Mouse (Mus musculus) fibroblast of lung, adult 2 months (primary cell): ENCODE measurements around the gene Ptgfrn.

Experiments
- DNase-seq: peaks from one replicate; pipeline ENCODE4 v3.0.0-alpha.2; 2011; ENCODE audit warnings: low read depth

Ptgfrn gene

GRCm38 (mm10) chr3:101037984-101038545 is 72.0 kb downstream of the Ptgfrn start:
- no peak for DNase-seq

GRCm38 (mm10) chr3:101036001-101036400 is 74.1 kb downstream of the Ptgfrn start:
- no peak for DNase-seq

GRCm38 (mm10) chr3:101034509-101034908 is 75.6 kb downstream of the Ptgfrn start:
- DNase-seq = no peak

- no peak for DNase-seq
These were observed 76.4 kb downstream of the Ptgfrn start for GRCm38 (mm10) chr3:101033644-101034043.

GRCm38 (mm10) chr3:101031456-101032142 is 78.5 kb downstream of the Ptgfrn start:
- no peak for DNase-seq

DNA sequence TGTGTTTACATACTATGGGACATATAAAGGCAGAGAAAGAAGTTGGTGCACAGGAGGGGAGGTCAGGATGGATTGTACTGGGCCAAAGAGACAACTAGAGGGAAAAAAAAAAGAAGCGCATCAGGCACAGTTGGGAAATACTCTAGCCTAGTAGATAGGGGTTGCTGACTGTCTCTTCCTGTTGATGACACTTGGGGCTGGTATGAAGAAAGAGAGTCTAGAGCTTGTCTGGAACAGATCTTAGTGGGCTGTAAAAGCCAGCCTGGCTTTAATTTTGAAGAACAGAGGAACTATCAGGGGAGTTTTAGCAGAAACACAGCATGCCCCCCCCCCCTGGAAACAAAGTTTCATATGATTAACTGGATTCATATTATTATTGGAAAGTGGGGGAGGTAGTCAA is 79.4 kb downstream of the Ptgfrn start:
- no peak for DNase-seq

GRCm38 (mm10) chr3:101029339-101029738 is 80.7 kb downstream of the Ptgfrn start, which contains the start of gene Cd101:
TSS of gene Cd101 (minus strand) at chr3:101029556.
- DNase-seq = no peak

DNA sequence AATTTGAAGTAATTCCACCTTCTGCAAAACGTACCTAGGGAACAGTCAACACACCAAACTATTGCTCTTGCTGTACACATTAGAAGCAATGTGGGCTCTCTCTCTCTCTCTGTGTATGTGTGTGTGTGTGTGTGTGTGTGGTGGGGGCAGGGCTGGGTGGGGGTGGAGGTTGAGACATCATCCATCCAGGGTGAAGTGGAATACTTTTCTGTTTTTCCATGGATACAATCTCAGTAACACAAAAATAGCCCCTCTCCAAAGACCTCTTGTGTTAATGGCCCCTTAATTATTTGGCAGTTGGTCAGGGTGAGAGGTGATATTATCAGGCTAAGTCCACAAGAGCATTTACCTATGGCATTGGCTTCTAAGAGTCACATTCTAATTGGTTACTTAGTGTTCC is 83.3 kb downstream of the Ptgfrn start:
- no peak for DNase-seq

DNA sequence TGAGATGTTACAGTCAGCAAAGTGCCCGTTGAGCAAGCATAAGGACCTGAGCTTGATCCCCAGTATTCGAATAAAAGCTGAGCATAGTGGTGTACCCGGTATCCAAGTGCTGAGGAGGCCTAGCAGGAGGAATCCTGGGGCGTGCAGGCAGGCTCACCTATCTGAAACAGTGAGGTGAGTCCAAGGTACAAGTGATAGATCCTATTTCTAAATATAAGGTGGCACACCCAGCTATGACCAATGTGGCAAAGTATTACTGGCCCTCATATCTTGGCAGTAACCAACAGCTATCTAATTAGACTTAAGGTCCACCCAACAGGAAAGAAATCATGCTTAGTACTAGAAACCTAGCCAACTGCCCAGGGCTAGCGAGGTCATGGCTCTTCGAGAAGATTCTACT is 87.1 kb downstream of the Ptgfrn start:
- DNase-seq = no peak

- no peak for DNase-seq
These were observed 88.5 kb downstream of the Ptgfrn start for GRCm38 (mm10) chr3:101021481-101022051.

GRCm38 (mm10) chr3:101021073-101021472 is 89.0 kb downstream of the Ptgfrn start:
- no peak for DNase-seq

- DNase-seq = no peak
These were observed 91.6 kb downstream of the Ptgfrn start for GRCm38 (mm10) chr3:101018494-101018893.

DNA sequence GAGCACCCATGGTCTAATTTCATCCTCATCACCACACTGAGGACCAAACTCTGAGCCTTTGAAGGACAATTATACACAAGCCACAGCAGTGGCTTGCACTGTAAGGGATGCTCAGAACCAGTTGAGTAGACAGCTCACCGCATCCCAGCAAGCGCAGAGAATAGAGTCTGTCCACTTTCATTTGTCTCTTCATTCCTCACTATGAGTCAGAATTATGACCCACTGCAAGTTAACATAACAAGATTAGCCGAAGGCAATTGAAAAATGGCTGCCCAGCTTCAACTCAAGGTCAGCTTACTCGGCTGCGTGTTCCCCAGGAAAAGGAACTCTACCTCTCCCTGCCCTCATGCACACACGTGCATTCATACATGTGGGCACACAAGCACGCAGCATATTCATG is 94.0 kb downstream of the Ptgfrn start:
- DNase-seq = no peak

- DNase-seq = no peak
These were observed 94.8 kb downstream of the Ptgfrn start for GRCm38 (mm10) chr3:101015254-101015653.

GRCm38 (mm10) chr3:101013536-101013935 is 96.5 kb downstream of the Ptgfrn start:
- DNase-seq = no peak

DNA sequence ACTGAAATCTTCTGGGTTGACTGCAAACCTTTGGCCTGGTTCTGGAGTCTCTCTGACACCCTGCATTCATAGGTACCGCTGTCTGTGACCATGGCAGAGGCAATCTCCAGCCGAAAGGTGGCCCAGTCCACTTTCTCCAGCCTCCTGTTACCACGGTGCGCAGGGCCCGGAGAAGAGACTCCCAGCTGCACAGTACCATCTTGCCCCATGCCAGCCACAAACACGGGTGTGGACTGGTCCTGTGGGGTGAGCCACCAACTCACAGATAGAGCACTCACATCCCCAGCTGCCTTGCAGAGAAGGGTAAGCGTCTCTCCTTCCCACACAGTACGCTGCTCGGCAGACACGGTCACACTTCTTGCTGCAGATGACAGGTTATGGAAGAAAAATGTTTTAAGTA is 97.1 kb downstream of the Ptgfrn start:
- DNase-seq = no peak

DNA sequence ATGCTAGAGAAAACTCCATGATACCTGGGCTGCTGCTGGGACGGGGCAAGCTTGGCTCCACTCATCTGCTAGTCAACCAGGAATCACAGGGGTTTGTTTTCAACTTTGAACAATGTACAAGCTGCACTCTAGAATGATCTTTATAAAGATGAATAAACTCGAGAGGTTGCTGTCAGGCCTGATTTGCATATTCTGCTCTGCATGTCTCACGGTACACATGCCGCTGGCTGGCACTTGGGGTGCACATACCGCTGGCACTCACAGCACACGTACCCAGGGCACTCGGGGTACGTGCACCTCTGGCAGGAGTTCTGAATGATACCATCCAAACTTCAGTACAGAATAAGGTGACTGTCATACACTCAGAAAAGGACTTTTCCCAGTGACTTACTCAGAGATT is 97.5 kb downstream of the Ptgfrn start:
- no peak for DNase-seq

DNA sequence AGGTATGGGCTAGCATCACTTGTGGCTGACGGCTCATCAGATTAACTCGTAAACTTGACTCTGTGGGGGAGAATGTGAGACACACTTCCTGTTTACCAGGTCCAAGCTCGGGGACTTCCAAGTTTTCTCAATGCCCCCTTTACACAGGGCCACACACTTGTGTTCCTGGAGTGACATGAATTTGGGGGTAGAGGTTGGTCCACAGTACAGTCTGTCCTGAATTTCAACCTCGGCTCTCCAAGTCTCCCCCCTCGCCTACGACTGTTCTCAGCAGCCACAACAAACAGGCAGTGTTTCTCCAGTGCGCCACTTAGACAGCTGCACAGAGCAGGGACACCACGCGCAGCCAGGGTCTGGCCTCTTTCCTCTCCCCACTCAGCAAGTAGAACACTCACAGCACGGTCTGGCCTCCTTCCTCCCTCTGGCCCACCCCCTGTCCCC is 97.9 kb downstream of the Ptgfrn start:
- no peak for DNase-seq

DNA sequence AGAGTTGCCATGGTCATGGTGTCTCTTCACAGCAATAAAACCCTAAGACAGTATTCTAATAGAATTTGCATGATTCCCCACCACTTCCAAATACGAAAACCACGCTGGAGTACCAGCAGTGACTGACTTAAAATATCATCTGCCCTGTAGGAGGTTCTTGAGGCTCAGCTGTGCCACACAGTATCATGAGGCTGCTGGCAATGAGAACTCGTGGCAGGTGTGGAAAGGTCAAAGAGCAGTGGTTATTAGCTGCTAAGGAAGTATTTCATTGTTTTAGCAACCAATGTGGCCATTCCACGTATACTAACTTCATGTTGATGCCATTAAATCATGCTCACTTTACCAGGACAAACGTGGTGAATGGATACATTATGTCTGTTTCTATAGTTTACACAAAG is 98.9 kb downstream of the Ptgfrn start:
- no peak for DNase-seq

DNA sequence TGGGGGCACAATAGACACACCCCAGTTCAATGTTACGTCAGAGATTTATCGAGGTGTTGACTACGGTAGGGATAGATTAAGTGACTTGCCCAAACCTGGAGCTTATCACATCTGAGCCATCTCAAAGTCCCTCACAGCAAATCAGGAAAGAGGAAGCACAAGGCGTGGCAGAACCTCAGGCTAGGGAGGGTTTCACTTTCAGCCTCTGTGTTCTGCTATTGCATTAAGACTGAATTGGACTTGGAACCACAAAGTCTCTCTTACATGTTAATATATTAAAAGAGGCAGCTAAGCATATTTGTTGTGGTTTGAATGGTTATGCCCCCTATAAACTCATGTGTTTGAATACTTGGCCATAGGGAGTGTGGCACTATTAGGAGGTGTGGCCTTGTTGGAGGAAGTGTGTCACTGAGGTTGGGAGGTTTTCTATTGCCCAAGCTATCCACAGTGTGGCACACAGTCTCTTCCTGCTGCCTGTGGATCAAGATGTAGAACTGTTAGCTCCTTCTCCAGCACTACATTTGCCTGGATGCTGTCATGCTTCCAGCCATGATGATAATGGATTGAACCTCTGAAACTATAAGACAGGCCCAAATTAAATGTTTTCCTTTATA is 99.4 kb downstream of the Ptgfrn start:
- DNase-seq = no peak

DNA sequence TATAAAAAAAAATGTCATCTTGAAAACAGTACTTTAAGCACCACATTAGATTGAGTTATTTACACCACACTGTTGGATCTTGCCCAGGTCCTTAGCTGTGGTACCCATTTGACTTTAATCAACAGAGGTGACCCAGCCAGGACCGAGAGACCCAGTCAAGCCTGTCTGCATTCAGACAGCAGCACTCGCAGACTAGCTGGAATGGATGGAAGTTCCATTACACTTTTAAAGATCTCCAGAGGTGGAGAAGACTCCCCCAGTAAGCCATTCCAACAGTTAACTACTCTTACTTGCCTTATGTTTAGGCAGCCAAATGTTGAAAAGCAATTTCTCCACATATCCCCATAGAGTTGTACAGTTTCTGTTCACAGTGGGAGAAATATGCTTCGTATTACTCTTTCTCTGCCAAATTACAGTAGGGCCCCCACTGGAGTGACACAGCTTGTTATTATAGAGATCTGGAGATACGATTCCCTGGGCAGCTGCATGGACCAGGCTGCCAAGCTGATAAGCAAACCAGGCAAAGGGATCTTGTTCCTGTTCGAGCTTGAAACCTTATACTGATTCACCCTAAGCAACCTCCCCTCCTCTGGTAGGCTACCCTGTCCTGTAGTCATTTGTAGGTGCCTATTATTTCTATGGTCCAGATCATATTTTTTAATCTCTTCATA is 102.8 kb downstream of the Ptgfrn start:
- no peak for DNase-seq

- DNase-seq = no peak
These were observed 104.7 kb downstream of the Ptgfrn start for GRCm38 (mm10) chr3:101005392-101005791.
